In the genomic region with DNA sequence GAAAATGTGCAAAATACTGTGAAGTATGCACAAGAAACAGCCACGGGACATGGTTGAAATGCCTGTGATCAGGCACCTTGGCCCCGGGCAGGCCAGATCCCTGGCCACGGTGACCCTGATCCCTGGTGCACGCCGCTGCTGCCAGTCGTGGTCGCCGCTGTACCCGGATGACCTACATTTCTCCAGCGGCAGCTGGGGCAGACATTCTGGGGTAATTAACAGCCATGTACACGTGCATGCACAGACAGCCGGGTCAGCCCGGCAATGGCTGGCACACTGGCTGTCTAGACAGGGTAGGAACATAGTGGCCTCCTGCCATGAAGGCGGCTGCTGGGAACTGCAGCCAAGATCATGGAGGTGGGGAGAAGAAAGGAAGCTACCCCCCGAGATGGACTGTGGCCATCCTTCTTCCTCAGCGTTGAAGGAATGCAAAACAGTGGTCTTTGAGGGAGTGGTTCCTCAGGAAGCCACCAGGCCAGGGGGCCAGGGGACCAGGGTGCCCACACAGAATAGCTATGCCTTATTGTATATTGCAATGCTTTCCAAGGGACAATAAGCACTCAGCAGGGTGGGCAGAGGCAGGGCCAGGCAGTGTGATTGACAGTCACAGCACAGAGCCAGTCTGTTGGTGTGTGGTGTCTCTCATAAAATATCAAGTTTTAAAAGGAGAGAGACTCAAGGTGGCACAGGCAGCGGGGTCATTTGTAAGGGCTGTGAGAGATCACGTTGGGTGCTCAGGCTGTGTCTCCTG, we compare ENCODE assay signal across 7 mouse cellular contexts.
DNase-seq lines count a peak whose midpoint lies in the region; ATAC-seq lines count a peak whose summit lies in the region.

No protein-coding gene starts in this region.

- H3K9me3 ChIP-seq in forebrain, embryonic 13.5 days (replicated peaks) = no peaks in the 10 kb centered on the region; the same call in 1 of the 2 replicates
- H3K9me3 ChIP-seq in neural tube, embryonic 14.5 days (ENCODE audit: control insufficient read depth, low read length) = no peaks in the 10 kb centered on the region

- peaks cover 22% of the 10 kb centered on the region for H3K4me1 ChIP-seq in forebrain, embryonic 13.5 days
- peaks cover 6% of the 10 kb centered on the region for H3K4me1 ChIP-seq in neural tube, embryonic 14.5 days (ENCODE audit: control insufficient read depth, insufficient read depth, low read length)

- peak overlapping the region; percentile 75 for H3K27ac ChIP-seq in forebrain, embryonic 13.5 days
- peak overlapping the region; percentile 39 for H3K27ac ChIP-seq in neural tube, embryonic 14.5 days (ENCODE audit: low read depth, low read length)

- 0 out of 2 replicates have a peak overlapping the region, but pooled peaks have one; percentile 6 for H3K9ac ChIP-seq in forebrain, embryonic 13.5 days
- H3K9ac ChIP-seq in neural tube, embryonic 14.5 days (replicated peaks; ENCODE audit: low read depth, low read length) = no peak overlapping the region

- peak; percentile 95 for DNase-seq in Muller cell, postnatal 12 days (ENCODE audit: inconsistent ontology term)
- peak; percentile 74 for DNase-seq in adrenal gland, postnatal 14 days
- peak; percentile 47 to 59 for DNase-seq in heart, postnatal 36 days
- DNase-seq in layer of hippocampus, postnatal 14 days (ENCODE audit: low spot score in 2 of 2) = peak; percentile 68 to 76
- DNase-seq in spleen, postnatal 4 days (ENCODE audit: low spot score in 2 of 2) = no peak

- peak; percentile 91 for ATAC-seq in forebrain, embryonic 13.5 days
- peak; percentile 83; the same call in 1 of the 2 replicates for ATAC-seq in neural tube, embryonic 14.5 days (ENCODE audit: low read depth)

- intact Hi-C loops in heart, postnatal 36 days (cut with DNase I) = no loop called here

- 54% methylated on average over 18 of the region's 18 CpGs for WGBS in forebrain, embryonic 13.5 days
- WGBS in neural tube, embryonic 14.5 days = 43% methylated on average over 18 of the region's 18 CpGs

- no peaks in the 10 kb centered on the region for H3K36me3 ChIP-seq in forebrain, embryonic 13.5 days (ENCODE audit: poor library complexity, severe bottlenecking)
- no peaks in the 10 kb centered on the region for H3K36me3 ChIP-seq in neural tube, embryonic 14.5 days (ENCODE audit: control insufficient read depth, insufficient read depth, low read length)

- H3K27me3 ChIP-seq in forebrain, embryonic 13.5 days = no peaks in the 10 kb centered on the region
- no peaks in the 10 kb centered on the region for H3K27me3 ChIP-seq in neural tube, embryonic 14.5 days (ENCODE audit: control insufficient read depth, insufficient read depth, low read length)

- H3K4me2 ChIP-seq in forebrain, embryonic 13.5 days = no peak overlapping the region
- H3K4me2 ChIP-seq in neural tube, embryonic 14.5 days (ENCODE audit: low read depth, low read length) = no peak overlapping the region

- H3K4me3 ChIP-seq in forebrain, embryonic 13.5 days = no peak overlapping the region
- no peak overlapping the region for H3K4me3 ChIP-seq in neural tube, embryonic 14.5 days (ENCODE audit: low read depth, low read length)

Comparison
In these comparisons a context has a peak if more than half of its experiments do, and no peak if none do; other contexts are left out.
1. DNase-seq: peak in Muller cell, postnatal 12 days (single experiment), adrenal gland, postnatal 14 days (single experiment), heart, postnatal 36 days (2 of 2) and layer of hippocampus, postnatal 14 days (2 of 2); none in spleen, postnatal 4 days (0 of 2).